Mouse (Mus musculus) neural tube, embryonic 13.5 days (tissue): Measurements from ENCODE around the gene Emc3. TPM values are rescaled to one million over a fixed set of nuclear protein-coding genes. Genes with fewer than 3 reads are reported as not detected.
A peak's percentile ranks its signal among the peaks of the same experiment; 100 is the strongest.

Experiments used
- ATAC-seq: fragments of 200-750 bp; cut with Nextera tagmentation; 2 replicates; pipeline ENCODE4 v1.8.0; 2017; ENCODE audit warnings: low read depth, mild to moderate bottlenecking, moderate TSS enrichment, moderate library complexity
- H3K27ac ChIP-seq: fragments of 300-500 bp; sonication (generic); replicated peaks from 2 replicates; pipeline ENCODE4 v1.5.1; 2015; ENCODE audit warnings: moderate library complexity, mild to moderate bottlenecking, inconsistent platforms
- H3K27me3 ChIP-seq: fragments of 300-500 bp; sonication (generic); 2 replicates; pipeline ENCODE4 v1.6.1; 2015; ENCODE audit warnings: mild to moderate bottlenecking, inconsistent platforms
- H3K36me3 ChIP-seq: fragments of 300-500 bp; sonication (generic); 2 replicates; pipeline ENCODE4 v1.6.1; 2015; ENCODE audit warnings: mild to moderate bottlenecking, inconsistent platforms
- H3K4me1 ChIP-seq: fragments of 300-500 bp; sonication (generic); replicated peaks from 2 replicates; pipeline ENCODE4 v1.6.1; 2015; ENCODE audit warnings: inconsistent platforms
- H3K4me2 ChIP-seq: fragments of 300-500 bp; sonication (generic); 2 replicates; pipeline ENCODE4 v1.6.1; 2015; ENCODE audit warnings: inconsistent platforms, mild to moderate bottlenecking, moderate library complexity
- H3K4me3 ChIP-seq: fragments of 300-500 bp; sonication (generic); 2 replicates; pipeline ENCODE4 v1.5.1; 2015; ENCODE audit warnings: mild to moderate bottlenecking, inconsistent platforms
- H3K9ac ChIP-seq: fragments of 300-500 bp; sonication (generic); 2 replicates; pipeline ENCODE4 v1.6.1; 2015; ENCODE audit warnings: moderate library complexity, mild to moderate bottlenecking, inconsistent platforms
- H3K9me3 ChIP-seq: fragments of 300-500 bp; sonication (generic); 2 replicates; pipeline ENCODE4 v1.6.1; 2016; ENCODE audit warnings: inconsistent platforms
- WGBS: fragments of 180-500 bp; shearing (Covaris S2); methylation state at CpG from one replicate; pipeline ENCODE4 v1.1.7; 2015; 5-methylcytosine and 5-hydroxymethylcytosine counted together
- polyA plus RNA-seq: library from polyadenylated mRNA; unstranded; fragments of >200 nt; fragmentation: Nextera tagmentation; extraction: Ambion mirVana; gene quantifications from 2 replicates; pipeline ENCODE4 v1.2.1, GENCODE M21; 2015

The Emc3 gene
- polyA plus RNA-seq, 1 experiment from 2014 or later = 108 TPM

DNA sequence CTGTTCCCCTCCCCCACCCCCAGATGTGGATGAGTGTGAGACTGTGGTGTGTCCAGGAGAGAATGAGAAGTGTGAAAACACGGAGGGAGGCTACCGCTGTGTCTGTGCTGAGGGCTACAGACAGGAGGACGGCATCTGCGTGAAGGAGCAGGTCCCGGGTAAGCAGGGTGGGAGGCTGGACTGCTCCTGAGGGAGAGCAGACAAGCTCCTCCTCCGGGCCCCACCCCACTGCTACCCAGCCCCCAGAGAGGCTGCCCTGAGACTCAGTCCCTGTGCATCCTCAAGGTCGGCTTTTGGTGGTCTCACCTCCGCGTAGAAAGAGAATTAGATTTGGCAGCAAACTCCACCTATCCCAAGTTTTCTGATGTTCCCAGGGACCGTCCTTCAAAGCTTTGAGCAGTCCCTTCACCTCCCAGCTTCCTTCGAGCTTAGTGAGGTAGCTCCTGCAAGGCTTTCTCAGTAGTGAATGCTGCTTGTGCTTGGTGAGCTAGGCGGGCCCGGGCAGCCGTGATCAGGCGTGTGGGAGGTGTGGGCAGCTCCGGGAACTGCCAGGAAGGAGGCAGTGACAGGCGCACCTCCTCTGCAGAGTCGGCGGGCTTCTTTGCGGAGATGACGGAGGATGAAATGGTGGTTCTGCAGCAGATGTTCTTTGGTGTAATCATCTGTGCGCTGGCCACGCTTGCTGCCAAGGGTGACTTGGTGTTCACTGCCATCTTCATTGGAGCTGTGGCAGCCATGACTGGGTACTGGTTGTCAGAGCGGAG is 39.2 kb downstream of the Emc3 start:
- peaks cover 19% of the 10 kb centered on the region for H3K4me1 ChIP-seq

DNA sequence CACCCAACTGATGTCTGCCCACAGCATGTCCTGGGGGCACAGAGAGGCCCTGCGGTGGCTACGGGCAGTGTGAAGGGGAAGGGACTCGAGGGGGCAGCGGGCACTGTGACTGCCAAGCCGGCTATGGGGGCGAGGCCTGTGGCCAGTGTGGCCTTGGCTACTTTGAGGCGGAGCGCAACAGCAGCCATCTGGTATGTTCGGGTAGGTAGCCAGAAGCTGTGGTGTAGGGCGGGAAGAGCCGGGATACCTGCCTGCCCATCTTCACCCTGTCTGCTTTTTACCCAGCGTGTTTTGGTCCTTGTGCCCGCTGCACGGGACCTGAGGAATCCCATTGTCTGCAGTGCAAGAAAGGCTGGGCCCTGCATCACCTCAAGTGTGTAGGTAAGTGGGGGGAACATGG is 42.0 kb downstream of the Emc3 start:
- H3K36me3 ChIP-seq = peaks cover 71% of the 10 kb centered on the region

More for the DNA sequence above, 39.2 kb downstream of the Emc3 start:
- 79% methylated on average over 24 of the region's 24 CpGs for WGBS
- Histone ChIP-seq H3K27me3 (peaks cover 12% of the 10 kb centered on the region), H3K4me3 (no peak overlapping the region), H3K9ac (no peak overlapping the region), H3K4me2 (no peak overlapping the region), H3K9me3 (no peaks in the 10 kb centered on the region), H3K36me3 (peaks cover 60% of the 10 kb centered on the region), H3K27ac (no peak overlapping the region)
- no peak for ATAC-seq

DNA sequence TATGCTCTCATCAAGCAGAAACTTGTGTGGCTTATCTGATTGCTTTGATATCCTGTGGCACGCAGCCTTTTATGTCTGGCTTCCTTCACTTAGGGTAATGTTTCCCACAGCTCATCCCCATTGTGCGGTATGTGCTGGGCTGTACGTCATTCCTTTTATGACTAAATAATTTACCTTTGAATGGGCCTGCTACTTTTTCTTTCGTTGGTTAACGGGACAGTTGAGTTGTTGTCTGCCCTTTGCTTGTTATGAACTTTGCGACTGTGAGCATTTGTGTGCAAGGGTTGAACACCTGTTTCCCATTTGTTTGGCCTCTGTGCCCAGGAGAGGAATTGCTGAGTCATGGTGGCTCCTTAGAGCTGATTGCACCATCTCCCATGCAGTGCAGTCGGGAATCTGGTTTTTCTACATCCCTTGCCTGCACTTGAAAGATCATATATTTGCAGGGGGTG is 44.3 kb downstream of the Emc3 start:
- Histone ChIP-seq H3K36me3 (peaks cover 58% of the 10 kb centered on the region), H3K4me1 (peaks cover 39% of the 10 kb centered on the region), H3K27me3 (no peaks in the 10 kb centered on the region), H3K9me3 (no peaks in the 10 kb centered on the region), H3K4me2 (no peak overlapping the region), H3K27ac (no peak overlapping the region), H3K9ac (peak overlapping the region; percentile 22; the same call in 1 of the 2 replicates), H3K4me3 (no peak overlapping the region)
- WGBS = 50% methylated on average over 7 of the region's 7 CpGs
- no peak for ATAC-seq

More for the DNA sequence above, 42.0 kb downstream of the Emc3 start:
- Histone ChIP-seq H3K9me3 (no peaks in the 10 kb centered on the region), H3K27ac (no peak overlapping the region), H3K9ac (no peak overlapping the region), H3K4me3 (no peak overlapping the region), H3K27me3 (no peaks in the 10 kb centered on the region), H3K4me2 (no peak overlapping the region), H3K4me1 (peaks cover 27% of the 10 kb centered on the region)
- 91% methylated on average over 14 of the region's 14 CpGs for WGBS
- ATAC-seq = no peak

DNA sequence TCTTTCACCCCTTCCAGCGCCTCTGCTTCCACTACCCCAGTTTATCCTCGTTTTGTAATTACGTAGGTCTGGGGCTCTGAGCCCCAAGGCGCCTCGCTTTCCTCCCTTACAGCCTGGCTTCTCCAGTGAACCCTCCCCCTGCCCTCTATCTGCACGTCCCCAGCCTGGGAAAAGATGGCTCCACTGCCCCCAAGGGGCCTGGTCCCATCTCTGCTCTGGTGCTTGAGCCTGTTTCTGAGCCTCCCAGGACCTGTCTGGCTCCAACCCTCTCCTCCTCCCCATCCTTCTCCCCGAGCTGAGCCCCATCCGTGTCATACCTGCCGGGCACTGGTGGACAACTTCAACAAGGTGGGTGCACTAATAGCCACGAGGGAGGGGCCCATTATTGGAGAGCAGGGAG is 47.7 kb downstream of the Emc3 start:
- Histone ChIP-seq H3K9me3 (no peaks in the 10 kb centered on the region), H3K4me1 (peaks cover 49% of the 10 kb centered on the region), H3K27me3 (peaks cover 10% of the 10 kb centered on the region; the same call in 1 of the 2 replicates), H3K9ac (peak overlapping the region; percentile 90), H3K4me3 (peak overlapping the region; percentile 66), H3K36me3 (peaks cover 26% of the 10 kb centered on the region), H3K27ac (peak overlapping the region; percentile 92), H3K4me2 (peak overlapping the region; percentile 89)
- ATAC-seq = peak; percentile 55
- 11% methylated on average over 10 of the region's 10 CpGs for WGBS

DNA sequence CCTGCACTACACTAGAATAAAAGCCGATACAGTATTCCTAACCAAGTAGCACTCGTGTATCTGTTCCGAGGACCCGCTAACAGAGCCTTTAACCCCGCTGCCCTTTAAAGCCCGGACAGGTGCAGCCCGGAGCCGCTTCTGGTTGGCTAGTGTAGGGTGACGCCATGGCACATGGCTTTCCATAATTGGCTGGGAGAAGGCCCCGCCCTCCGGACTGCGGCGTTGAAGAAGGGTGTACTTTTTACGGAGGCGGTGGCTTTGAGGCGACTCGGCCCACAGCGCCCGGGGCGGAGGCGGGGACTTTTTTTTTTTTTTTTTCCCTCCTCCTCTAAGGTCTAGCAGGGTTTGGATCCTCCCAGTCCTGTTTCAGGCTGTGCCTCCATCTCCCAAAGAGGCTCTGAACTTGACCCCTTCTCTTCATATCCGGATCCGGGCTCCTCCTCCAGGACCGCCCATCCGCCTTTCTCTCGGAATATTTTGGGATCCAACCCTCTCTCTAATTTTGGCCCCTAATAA is 48.3 kb downstream of the Emc3 start, which contains the start of gene Creld1:
Gene Creld1 (plus strand): TSS at position 198 of the 516 bp plus-strand sequence.
- H3K4me1 ChIP-seq = peaks cover 49% of the 10 kb centered on the region
- no peaks in the 10 kb centered on the region for H3K9me3 ChIP-seq
- peak; percentile 96 for ATAC-seq
- peak within 1 kb of the TSS; percentile 89 for H3K4me2 ChIP-seq
- H3K27ac ChIP-seq = peak within 1 kb of the TSS; percentile 92
- H3K36me3 ChIP-seq = peaks cover 20% of the 10 kb centered on the region
- WGBS = under 1% methylated on average over 26 of the region's 26 CpGs
- H3K9ac ChIP-seq = peak within 1 kb of the TSS; percentile 90
- H3K4me3 ChIP-seq = peak within 1 kb of the TSS; percentile 66
- peaks cover 10% of the 10 kb centered on the region; the same call in 1 of the 2 replicates for H3K27me3 ChIP-seq

DNA sequence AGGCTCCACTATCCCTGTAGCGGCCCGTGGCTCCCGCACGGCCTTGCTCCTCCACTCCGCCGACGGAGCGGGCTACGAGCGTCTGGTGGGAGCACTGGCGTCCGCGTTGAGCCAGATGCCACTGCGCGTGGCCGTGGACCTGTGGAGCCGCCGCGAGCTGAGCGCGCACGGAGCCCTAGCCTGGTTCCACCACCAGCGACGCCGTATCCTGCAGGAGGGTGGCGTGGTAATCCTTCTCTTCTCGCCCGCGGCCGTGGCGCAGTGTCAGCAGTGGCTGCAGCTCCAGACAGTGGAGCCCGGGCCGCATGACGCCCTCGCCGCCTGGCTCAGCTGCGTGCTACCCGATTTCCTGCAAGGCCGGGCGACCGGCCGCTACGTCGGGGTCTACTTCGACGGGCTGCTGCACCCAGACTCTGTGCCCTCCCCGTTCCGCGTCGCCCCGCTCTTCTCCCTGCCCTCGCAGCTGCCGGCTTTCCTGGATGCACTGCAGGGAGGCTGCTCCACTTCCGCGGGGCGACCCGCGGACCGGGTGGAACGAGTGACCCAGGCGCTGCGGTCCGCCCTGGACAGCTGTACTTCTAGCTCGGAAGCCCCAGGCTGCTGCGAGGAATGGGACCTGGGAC is 48.9 kb downstream of the Emc3 start:
- H3K9me3 ChIP-seq = no peaks in the 10 kb centered on the region
- peak overlapping the region; percentile 92 for H3K27ac ChIP-seq
- H3K9ac ChIP-seq = peak overlapping the region; percentile 90
- peaks cover 14% of the 10 kb centered on the region; the same call in 1 of the 2 replicates for H3K36me3 ChIP-seq
- 1% methylated on average over 65 of the region's 65 CpGs for WGBS
- H3K4me3 ChIP-seq = peak overlapping the region; percentile 66
- ATAC-seq = peak; percentile 74
- H3K4me2 ChIP-seq = peak overlapping the region; percentile 89
- peaks cover 10% of the 10 kb centered on the region; the same call in 1 of the 2 replicates for H3K27me3 ChIP-seq
- peaks cover 49% of the 10 kb centered on the region for H3K4me1 ChIP-seq

DNA sequence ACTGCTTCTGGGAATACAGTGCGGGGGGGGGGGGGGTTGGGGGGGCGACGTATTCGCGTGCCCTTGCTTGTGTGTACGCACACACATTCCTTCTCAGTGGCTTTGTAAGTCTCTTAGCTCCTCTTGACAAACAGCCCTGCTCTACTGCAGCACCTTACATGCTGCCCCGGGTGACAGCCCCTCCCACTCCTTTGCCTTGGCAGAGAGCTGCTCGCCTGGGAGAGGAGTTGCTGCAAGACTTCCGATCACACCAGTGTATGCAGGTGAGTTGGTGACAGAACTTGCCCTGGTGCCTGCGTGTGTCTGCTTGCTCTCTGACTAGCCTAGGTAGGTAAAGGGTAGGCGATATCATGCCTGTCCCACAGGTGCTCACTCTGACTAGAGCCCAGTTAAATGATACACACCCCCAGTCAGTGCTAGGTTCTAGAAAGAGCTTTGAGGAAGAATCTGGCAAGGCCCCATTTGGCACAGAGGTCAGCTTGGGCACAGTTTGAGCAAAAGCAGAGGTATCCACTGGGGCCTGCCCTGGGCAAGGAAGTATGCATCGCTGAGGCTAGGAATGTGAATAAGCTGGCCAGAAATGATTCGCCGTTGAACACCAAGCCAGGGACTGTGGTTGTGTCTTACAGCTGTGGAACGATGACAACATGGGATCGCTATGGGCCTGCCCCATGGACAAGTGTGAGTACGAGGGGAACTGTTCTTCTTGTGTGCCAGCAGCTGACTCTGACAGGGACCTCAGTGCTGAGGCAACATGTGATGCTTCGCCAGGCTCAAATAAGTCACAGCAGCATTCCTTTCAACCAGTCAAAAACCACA is 50.7 kb downstream of the Emc3 start:
- H3K36me3 ChIP-seq = no peaks in the 10 kb centered on the region
- 0 out of 2 replicates have a peak overlapping the region, but pooled peaks have one; percentile 90 for H3K9ac ChIP-seq
- no peak overlapping the region for H3K27ac ChIP-seq
- H3K9me3 ChIP-seq = no peaks in the 10 kb centered on the region
- H3K27me3 ChIP-seq = peaks cover 10% of the 10 kb centered on the region; the same call in 1 of the 2 replicates
- no peak for ATAC-seq
- 66% methylated on average over 18 of the region's 18 CpGs for WGBS
- peaks cover 37% of the 10 kb centered on the region for H3K4me1 ChIP-seq
- no peak overlapping the region for H3K4me3 ChIP-seq
- no peak overlapping the region for H3K4me2 ChIP-seq

DNA sequence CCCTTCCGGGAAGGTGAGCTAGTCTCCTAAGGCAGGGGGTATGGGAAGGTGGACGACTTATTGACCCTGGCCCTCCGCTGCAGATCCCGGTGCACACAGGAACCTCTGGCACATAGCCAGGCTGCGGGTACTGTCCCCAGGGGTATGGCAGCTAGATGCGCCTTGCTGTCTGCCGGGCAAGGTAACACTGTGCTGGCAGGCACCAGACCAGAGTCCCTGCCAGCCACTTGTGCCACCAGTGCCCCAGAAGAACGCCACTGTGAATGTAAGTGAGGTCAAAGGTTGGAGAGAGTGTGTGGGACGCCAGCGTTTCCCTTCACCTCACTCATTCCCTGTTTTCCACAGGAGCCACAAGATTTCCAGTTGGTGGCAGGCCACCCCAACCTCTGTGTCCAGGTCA is 52.5 kb downstream of the Emc3 start:
- Histone ChIP-seq H3K36me3 (no peaks in the 10 kb centered on the region), H3K27me3 (peaks cover 10% of the 10 kb centered on the region; the same call in 1 of the 2 replicates), H3K4me3 (no peak overlapping the region), H3K27ac (no peak overlapping the region), H3K9me3 (no peaks in the 10 kb centered on the region), H3K9ac (no peak overlapping the region), H3K4me1 (peaks cover 20% of the 10 kb centered on the region), H3K4me2 (no peak overlapping the region)
- WGBS = 72% methylated on average over 10 of the region's 10 CpGs
- ATAC-seq = no peak

DNA sequence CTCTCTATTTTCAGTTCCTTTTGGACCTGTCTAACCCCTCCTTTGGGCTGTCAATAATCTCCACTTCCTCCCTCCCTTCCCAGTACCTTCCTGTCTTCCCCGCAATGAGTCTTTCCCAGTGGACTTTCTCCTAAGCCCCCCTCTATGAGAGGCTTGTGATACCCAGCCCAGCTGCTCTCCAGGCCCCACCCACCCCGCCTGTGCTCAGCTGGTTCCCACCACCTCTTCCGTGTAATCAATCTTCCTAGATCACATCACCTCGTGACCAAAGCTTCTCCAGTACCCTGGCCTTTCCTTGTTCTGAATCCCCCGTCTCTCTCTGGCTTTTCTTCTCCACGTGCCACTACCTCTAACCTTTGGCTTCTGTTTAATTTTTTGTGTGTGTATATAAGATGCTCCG is 54.1 kb downstream of the Emc3 start:
- WGBS = 24% methylated on average over 7 of the region's 7 CpGs
- Histone ChIP-seq H3K9ac (no peak overlapping the region), H3K4me1 (peaks cover 12% of the 10 kb centered on the region), H3K27ac (no peak overlapping the region), H3K4me2 (no peak overlapping the region), H3K27me3 (peaks cover 10% of the 10 kb centered on the region; the same call in 1 of the 2 replicates), H3K4me3 (no peak overlapping the region), H3K36me3 (no peaks in the 10 kb centered on the region), H3K9me3 (no peaks in the 10 kb centered on the region)
- no peak; the same call in 1 of the 2 replicates for ATAC-seq

DNA sequence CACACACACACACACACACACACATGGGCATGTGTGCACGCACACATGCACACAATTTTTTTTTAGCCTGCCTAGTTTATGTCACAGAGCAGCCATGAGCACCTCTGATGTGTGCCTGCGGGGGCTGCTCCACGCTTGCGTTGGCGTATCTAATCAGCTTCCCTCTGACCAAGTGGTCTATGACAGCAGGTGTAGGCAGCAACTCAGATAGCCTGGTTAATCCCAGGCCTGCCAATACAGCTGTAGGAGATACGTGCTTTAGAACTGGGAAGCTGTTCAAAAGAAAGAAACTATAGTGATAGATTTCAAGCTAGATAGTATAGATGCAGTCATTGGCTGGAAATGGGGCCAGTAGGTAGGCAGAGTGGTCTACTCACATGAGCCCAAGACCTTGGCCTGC is 57.7 kb downstream of the Emc3 start:
- no peak overlapping the region for H3K27ac ChIP-seq
- no peak overlapping the region for H3K4me3 ChIP-seq
- no peak overlapping the region for H3K9ac ChIP-seq
- no peak for ATAC-seq
- peaks cover 32% of the 10 kb centered on the region for H3K27me3 ChIP-seq
- peaks cover 20% of the 10 kb centered on the region for H3K4me1 ChIP-seq
- H3K36me3 ChIP-seq = no peaks in the 10 kb centered on the region
- H3K4me2 ChIP-seq = no peak overlapping the region
- WGBS = 85% methylated on average over 6 of the region's 6 CpGs
- no peaks in the 10 kb centered on the region for H3K9me3 ChIP-seq

DNA sequence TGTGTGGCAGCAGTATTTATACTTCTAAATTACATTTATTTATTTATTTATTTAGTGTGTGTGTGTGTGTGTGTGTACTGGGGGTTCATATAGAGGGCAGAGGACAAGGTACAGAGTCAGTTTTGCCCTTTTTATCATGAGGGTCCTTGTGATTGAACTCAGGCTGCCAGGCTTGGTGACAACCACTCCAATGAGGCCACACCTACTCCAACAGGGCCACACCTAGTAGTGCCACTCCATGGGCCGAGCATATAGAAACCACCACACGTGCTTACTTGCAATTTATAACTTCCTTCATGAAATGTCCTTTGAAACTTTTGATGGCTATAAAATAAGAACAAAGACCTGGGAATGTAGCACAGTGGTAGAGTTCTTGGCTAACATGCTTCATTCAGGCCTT is 58.2 kb downstream of the Emc3 start:
- H3K36me3 ChIP-seq = no peaks in the 10 kb centered on the region
- H3K27me3 ChIP-seq = peaks cover 32% of the 10 kb centered on the region
- 71% methylated on average over 2 of the region's 2 CpGs for WGBS
- no peaks in the 10 kb centered on the region for H3K9me3 ChIP-seq
- no peak overlapping the region for H3K4me3 ChIP-seq
- no peak overlapping the region for H3K4me2 ChIP-seq
- no peak overlapping the region for H3K9ac ChIP-seq
- H3K27ac ChIP-seq = no peak overlapping the region
- ATAC-seq = no peak
- peaks cover 22% of the 10 kb centered on the region for H3K4me1 ChIP-seq
